Mouse (Mus musculus) left cerebral cortex, adult 8-10 months (tissue): ENCODE results near the gene Gabarapl1. TPM values are rescaled to one million over a fixed set of nuclear protein-coding genes. Genes with fewer than 3 reads are reported as not detected.
A peak's percentile ranks its signal among the peaks of the same experiment; 100 is the strongest.
"Not testable (repeated sequence)": the region's sequence is repeated elsewhere in the genome, so short reads cannot be mapped to it uniquely, and the experiment has no call there.

Source experiments
- DNase-seq, 2 experiments: peaks; one replicate each; pipeline ENCODE4 v3.0.0; 2022; ENCODE audit warnings: low spot score in 2 of 2
- total RNA-seq, 4 experiments: library from RNA; stranded (reverse); gene quantifications; 2 replicates each; pipeline ENCODE4 v1.2.4; 2022

Gabarapl1 gene
- total RNA-seq: 100 to 1,000 TPM; 760 to 878 (median 821) TPM

- DNase-seq: peak; percentile 83 to 84
These were observed at the start of gene Gabarapl1 for GRCm38 (mm10) chr6:129532942-129533860. TSS of gene Gabarapl1 (plus strand) at chr6:129533160.

GRCm38 (mm10) chr6:129494924-129495323, 38.0 kb upstream of the Gabarapl1 start:
- no peak for DNase-seq

DNA sequence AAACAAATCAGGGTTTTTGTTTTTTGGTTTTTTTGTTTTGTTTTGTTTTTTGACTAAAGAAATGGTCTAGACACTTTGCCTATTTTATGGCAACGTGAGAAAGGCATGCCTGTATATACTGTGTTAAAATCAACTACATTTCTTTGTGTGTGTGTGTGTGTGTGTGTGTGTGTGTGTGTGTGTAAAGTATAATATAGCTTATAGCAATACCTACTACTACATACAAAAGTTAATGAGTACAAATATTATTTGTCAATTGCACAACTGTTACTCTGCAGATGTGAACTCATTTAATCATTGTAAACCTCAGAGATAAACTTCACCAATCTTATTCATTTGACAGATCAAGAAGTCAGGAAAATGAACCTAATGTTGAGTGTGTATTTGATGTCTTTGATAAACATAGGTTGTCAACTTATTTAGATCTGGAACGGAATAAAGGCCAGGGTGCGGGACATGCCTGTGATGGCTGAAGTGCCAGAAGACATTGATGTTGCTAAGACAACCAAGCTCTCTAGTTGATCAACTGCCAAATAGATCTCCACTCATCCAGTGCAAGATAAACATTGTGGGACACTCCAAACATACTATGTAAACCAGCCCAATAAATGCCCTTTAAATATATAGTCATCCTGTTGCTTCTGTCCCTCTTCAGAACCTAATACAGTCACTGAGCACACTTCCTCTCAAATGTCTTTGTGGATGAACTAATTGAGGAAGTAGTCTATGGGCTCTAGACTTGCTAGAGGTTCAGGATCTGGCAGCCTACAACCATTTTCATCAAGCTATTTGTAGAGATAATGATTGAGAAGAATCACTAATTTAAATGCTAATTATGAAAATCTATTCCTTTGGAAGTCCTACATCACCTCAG, 35.4 kb upstream of the Gabarapl1 start:
- DNase-seq: no peak

DNA sequence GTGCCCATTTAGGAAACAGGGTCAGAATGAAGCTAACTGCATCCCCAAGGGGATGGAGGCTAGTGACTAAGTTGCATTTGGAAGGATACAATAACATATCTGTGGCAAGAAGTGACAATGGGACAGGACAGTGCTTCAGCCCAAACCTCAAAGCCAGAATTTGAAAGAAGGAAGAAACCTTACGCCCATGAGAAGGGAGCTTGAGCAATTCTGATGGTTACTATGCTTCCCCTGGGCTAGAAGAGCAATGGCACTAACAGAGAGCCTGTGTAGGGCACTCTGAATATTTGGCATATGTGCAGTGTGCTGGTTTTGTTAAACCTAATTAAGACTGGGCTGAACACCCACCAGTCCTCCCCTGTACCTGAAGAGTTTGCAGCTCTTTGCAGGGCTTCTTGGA, 33.4 kb upstream of the Gabarapl1 start:
- not testable (repeated sequence) for DNase-seq

GRCm38 (mm10) chr6:129503471-129503870, 29.5 kb upstream of the Gabarapl1 start:
- DNase-seq: no peak

DNA sequence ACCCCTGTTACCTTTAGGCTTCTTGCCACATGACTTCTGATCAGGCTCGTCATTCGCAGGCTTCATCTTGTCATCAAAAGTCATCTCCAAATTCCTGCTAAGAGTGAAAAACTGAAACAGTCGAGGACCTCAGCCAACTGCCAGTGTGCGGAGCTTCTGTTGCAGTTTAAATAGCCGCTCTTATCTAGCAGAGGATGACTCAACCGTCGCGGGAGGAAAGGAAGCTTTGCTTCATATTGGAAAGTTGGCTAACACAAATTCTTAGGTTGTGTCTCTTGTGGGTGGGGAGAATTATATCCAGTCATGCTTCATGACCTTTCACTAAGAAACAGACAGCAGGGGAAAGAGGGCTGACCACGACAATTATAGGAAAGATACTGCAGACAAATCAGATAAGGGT, 25.9 kb upstream of the Gabarapl1 start, which contains the start of gene Olr1:
Gene Olr1 (minus strand): TSS at position 142 of the 400 bp plus-strand sequence.
- no peak for DNase-seq

GRCm38 (mm10) chr6:129510120-129510911, 22.6 kb upstream of the Gabarapl1 start:
- no peak for DNase-seq

- no peak for DNase-seq
These were observed 20.6 kb upstream of the Gabarapl1 start, which contains the start of gene Tmem52b for GRCm38 (mm10) chr6:129512367-129512766. TSS of gene Tmem52b (plus strand) at chr6:129512555.

GRCm38 (mm10) chr6:129512868-129513267, 20.1 kb upstream of the Gabarapl1 start:
- DNase-seq: no peak

DNA sequence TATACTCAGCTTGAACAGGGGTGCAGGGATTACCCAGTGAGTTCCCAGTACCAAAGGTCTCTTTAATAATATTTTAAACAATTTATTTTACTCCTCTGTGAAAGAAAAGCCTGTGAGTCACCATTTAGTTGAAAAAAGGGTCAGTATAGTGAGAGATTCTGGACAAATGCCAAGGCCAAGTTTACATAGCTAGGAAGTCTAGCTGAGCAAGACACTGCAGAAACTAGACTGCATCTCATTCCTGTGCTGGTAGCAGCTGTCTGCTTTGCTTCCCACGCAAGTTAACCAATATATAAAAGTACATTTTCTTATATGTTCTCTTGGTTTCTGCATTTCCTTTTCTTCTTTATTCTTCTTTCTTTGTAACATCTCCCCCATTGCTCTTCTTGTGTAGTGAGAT, 19.6 kb upstream of the Gabarapl1 start:
- no peak for DNase-seq

- DNase-seq: no peak
These were observed 18.6 kb upstream of the Gabarapl1 start for GRCm38 (mm10) chr6:129514376-129514775.

- no peak for DNase-seq
These were observed 17.9 kb upstream of the Gabarapl1 start for GRCm38 (mm10) chr6:129515068-129515467.

DNA sequence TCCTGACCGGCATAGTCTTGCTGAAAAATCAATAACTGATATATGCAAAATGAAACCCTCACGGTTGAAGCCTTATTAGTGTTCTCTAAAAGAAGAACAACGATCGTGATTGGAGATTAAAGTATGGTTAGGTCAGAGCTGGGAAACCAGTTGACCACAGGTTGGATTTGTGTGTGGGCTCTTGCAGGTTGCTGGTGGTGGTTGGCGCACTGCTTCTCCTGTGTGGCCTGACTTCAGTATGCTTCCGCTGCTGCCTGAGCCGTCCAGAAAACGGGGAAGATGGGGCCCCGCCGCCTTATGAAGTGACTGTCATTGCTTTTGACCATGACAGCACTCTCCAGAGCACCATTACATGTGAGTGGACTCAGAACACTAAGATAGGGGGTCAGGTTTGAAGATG, 16.6 kb upstream of the Gabarapl1 start:
- DNase-seq: no peak

DNA sequence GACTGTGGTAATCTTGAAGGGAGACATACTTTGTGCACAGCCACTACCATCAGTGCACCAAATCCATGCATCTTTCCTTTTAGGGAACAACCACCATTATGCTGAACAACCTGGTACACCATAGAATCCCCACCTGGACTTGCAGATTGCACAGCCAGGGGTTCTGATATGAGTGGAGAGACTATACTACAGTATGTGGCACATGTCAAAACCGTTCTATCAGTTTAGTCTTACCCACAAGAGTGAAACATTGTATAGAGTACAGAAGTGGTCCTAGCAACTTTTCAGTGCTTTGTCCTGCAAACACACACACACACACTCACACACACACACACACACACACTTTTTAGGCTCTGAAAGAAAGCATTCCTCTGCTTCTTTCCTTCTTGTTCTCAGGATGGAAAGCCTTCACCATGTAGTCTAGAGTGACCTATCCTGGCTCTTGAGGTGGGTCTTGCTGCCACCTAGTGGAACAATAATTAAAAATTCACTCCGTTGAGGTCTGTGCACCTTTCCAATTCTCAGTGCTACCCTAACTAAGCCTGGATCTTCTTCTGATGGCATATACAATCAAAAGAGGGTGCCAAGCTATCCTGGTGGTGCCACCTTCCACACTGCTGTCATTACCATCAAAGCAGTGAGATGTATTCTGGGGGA, 15.1 kb upstream of the Gabarapl1 start:
- no peak for DNase-seq

- DNase-seq: no peak
These were observed 6.9 kb upstream of the Gabarapl1 start for GRCm38 (mm10) chr6:129526069-129526468.

DNA sequence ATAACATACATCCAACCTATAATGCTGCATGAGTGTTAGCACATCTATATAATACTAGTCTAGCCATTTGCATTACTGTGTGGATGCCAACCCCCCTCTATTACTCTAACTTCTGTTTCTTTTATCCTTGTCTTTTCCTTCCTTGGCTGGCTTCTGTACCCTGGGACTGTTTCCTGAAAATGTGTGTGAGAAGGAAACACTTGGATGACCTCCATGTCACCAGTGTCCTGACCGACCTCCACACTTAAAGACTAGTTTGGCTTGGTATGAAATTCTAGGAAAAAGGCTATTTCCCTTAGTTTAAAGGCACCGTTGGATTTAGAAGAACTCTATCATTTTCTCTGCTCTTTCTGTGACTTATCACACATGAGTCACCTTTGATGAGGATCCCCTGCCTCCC, 5.5 kb upstream of the Gabarapl1 start:
- DNase-seq: no peak

GRCm38 (mm10) chr6:129529605-129530004, 3.4 kb upstream of the Gabarapl1 start:
- no peak for DNase-seq

GRCm38 (mm10) chr6:129530261-129530660, 2.7 kb upstream of the Gabarapl1 start:
- DNase-seq: no peak

DNA sequence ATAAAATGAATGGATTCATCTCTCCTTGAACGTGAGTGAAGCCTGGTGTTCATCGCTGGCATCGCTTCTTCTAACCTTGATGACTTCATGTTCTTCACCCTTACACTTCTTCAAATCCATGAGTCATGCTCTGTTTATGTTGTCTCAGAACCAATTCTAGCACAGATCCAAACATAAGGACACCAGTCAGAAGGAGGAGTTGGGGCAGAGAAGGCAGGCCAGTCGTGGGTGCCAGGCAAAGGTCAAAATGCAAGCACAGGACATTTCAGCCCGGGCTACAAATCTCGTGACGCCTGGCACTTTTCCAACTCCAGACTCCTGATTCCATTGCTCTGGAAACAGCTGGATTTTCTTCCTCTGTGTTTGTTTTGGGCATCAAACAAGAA, 411 bp upstream of the Gabarapl1 start:
- peak in 1 of 2 experiments; percentile 61 for DNase-seq

GRCm38 (mm10) chr6:129534057-129534456, 1.1 kb downstream of the Gabarapl1 start:
- no peak for DNase-seq
